Comparison of ENCODE assay signal across 29 mouse cellular contexts in the genomic region with DNA sequence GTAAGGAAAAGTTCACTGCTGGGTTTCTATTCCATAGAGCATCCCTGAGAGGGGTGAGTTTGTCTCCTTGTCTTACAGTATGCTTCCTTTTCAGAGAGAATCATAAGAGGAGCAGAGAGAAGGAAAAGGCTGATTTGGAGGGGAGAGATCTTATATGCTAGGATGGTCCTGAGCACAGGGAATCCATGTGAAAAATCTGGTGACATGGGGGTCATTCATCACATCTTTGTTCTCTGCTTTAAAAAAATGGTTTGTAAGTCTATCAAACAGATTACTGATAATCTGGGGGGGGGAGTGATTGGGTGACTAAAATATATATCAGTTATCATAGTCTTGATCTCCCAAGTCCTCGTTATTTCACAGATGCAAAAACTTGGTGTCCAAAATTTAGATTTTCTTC. TPM values are rescaled to one million over a fixed set of nuclear protein-coding genes. Genes with fewer than 3 reads are reported as not detected.
DNase-seq lines count a peak whose midpoint lies in the region; ATAC-seq and TF ChIP-seq lines count a peak whose summit lies in the region.
"Had no signal": no experiment of that assay in that cellular context is flagged by ENCODE, and none has a peak within 500 bp of the region (broad histone marks: within the 10 kb centered on the region; RNA-seq: fewer than 3 reads in every experiment).

No protein-coding gene starts in this region.

- no peaks in the 10 kb centered on the region for H3K9me3 ChIP-seq in forebrain, embryonic 10.5 days
- H3K9me3 ChIP-seq in forebrain, embryonic 16.5 days (ENCODE audit: control insufficient read depth, low read length): no peaks in the 10 kb centered on the region
- H3K9me3 ChIP-seq: heart, embryonic 15.5 days had no signal

- 0 out of 2 replicates have a peak, but pooled peaks cover 4% of the 10 kb centered on the region for H3K36me3 ChIP-seq in forebrain, embryonic 10.5 days (replicated peaks)
- H3K36me3 ChIP-seq in forebrain, embryonic 16.5 days (ENCODE audit: control insufficient read depth, insufficient read depth): no peaks in the 10 kb centered on the region
- H3K36me3 ChIP-seq: heart, embryonic 15.5 days had no signal

- no peak overlapping the region for H3K4me3 ChIP-seq in layer of hippocampus, adult 2 months
- H3K4me3 ChIP-seq in forebrain, embryonic 10.5 days: peak overlapping the region; percentile 81; the same call in 1 of the 2 replicates
- peak overlapping the region; percentile 29 for H3K4me3 ChIP-seq in forebrain, embryonic 16.5 days (replicated peaks; ENCODE audit: low read length)
- H3K4me3 ChIP-seq: heart, embryonic 15.5 days had no signal

- no peak for TF ChIP-seq CTCF in layer of hippocampus, adult 2 months (conservative IDR thresholded peaks at IDR 0.05)
- TF ChIP-seq CTCF in brain, embryonic 14.5 days (IDR thresholded peaks at IDR 0.05; ENCODE audit: borderline replicate concordance, extremely low read depth, insufficient read depth, insufficient read length): no peak

- peak overlapping the region; percentile 100 for H3K27ac ChIP-seq in layer of hippocampus, adult 2 months
- H3K27ac ChIP-seq in forebrain, embryonic 10.5 days: peak overlapping the region; percentile 75
- peak overlapping the region; percentile 91 for H3K27ac ChIP-seq in forebrain, embryonic 16.5 days (ENCODE audit: low read length)
- H3K27ac ChIP-seq: heart, embryonic 15.5 days; macrophage had no signal

- 44% methylated on average over 1 of the region's 1 CpGs for WGBS in forebrain, embryonic 10.5 days
- WGBS in forebrain, embryonic 16.5 days: 26% methylated on average over 1 of the region's 1 CpGs

- H3K27me3 ChIP-seq in forebrain, embryonic 10.5 days (ENCODE audit: poor library complexity, severe bottlenecking): peaks cover 100% of the 10 kb centered on the region
- no peaks in the 10 kb centered on the region for H3K27me3 ChIP-seq in forebrain, embryonic 16.5 days (replicated peaks; ENCODE audit: control insufficient read depth, insufficient read depth, low read length)

- H3K9ac ChIP-seq in forebrain, embryonic 16.5 days (replicated peaks; ENCODE audit: low read depth, low read length): peak overlapping the region; percentile 61
- H3K9ac ChIP-seq: heart, embryonic 15.5 days had no signal

- H3K4me2 ChIP-seq in forebrain, embryonic 16.5 days (ENCODE audit: low read length): peak overlapping the region; percentile 58
- H3K4me2 ChIP-seq: heart, embryonic 15.5 days had no signal

- H3K4me1 ChIP-seq in forebrain, embryonic 10.5 days: peaks cover 35% of the 10 kb centered on the region
- peaks cover 24% of the 10 kb centered on the region for H3K4me1 ChIP-seq in forebrain, embryonic 16.5 days (replicated peaks; ENCODE audit: control insufficient read depth, insufficient read depth, low read length)

- no peak for ATAC-seq in forebrain, embryonic 16.5 days
- ATAC-seq: activated CD4-positive, CD25-positive, alpha-beta regulatory T cell, adult 4 months; intestine, postnatal 0 days; lung, postnatal 0 days had no signal

- DNase-seq in layer of hippocampus, adult 2 months (ENCODE audit: low spot score in 2 of 2): no peak
- no peak for DNase-seq in layer of hippocampus, postnatal 36 days
- peak; percentile 47 for DNase-seq in brain, embryonic 14.5 days (ENCODE audit: low read depth)
- no peak for DNase-seq in forebrain, embryonic 10.5 days (ENCODE audit: extremely low spot score, low spot score)
- no peak for DNase-seq in thymus, postnatal 4 days
- no peak for DNase-seq in cerebellum, adult 11-12 months
- DNase-seq: adrenal gland, postnatal 10 days; cerebellum, adult 9-10 months; gastrocnemius, postnatal 36 days; heart, postnatal 36 days; kidney, postnatal 25 days; left cerebral cortex, postnatal 4 days; right cerebral cortex, postnatal 25 days; spleen, adult 18-20 months had no signal

- TF ChIP-seq POLR2A in brain, embryonic 14.5 days (IDR thresholded peaks at IDR 0.05; ENCODE audit: borderline replicate concordance, extremely low read depth, insufficient read depth, insufficient read length, poor library complexity, severe bottlenecking): no peak

RNA-seq across cellular contexts. Expression of gene Gm43517, which starts 11.8 kb away (rescaled TPM):
- total RNA-seq in layer of hippocampus, adult 2 months (2021): 10 to 100 TPM; 11.7 to 12.8 TPM
- total RNA-seq in layer of hippocampus, postnatal 36 days (2021): 10 to 100 TPM; 11.2 to 14.6 TPM
- 1.5 and 4.7 TPM in 2 replicates for polyA plus RNA-seq in brain, embryonic 14.5 days (2012; rRNA removed)
- 1.2 TPM in 2 replicates for polyA plus RNA-seq in forebrain, embryonic 10.5 days (2016; fragmentation: Nextera tagmentation; extraction: Ambion mirVana)
- 3.6 and 4.0 TPM in 2 replicates for polyA plus RNA-seq in forebrain, embryonic 16.5 days (2015; fragmentation: Nextera tagmentation; extraction: Ambion mirVana)
- total RNA-seq: common myeloid progenitor, adult 5-6 weeks; gastrocnemius, postnatal 36 days; heart, adult 8-10 months; heart, postnatal 36 days; liver, adult 2 months; MEL; monocyte, adult 5-6 weeks had no signal
- polyA plus RNA-seq: activated CD4-positive, CD25-positive, alpha-beta regulatory T cell, adult 4 months; C2C12; heart, embryonic 15.5 days; intestine, postnatal 0 days; kidney, embryonic 14.5 days; liver, adult 2 months; liver, embryonic 16.5 days; lung, postnatal 0 days; macrophage; urinary bladder, adult 2 months had no signal

RNA-seq across cellular contexts. Expression of gene Foxg1, which starts 14.3 kb away (rescaled TPM):
- 100 to 1,000 TPM; 149 to 167 TPM for total RNA-seq in layer of hippocampus, adult 2 months (2021)
- 100 to 1,000 TPM; 150 to 156 TPM for total RNA-seq in layer of hippocampus, postnatal 36 days (2021)
- polyA plus RNA-seq in brain, embryonic 14.5 days (2012; rRNA removed): 76.0 and 160 TPM in 2 replicates
- polyA plus RNA-seq in forebrain, embryonic 10.5 days (2016; fragmentation: Nextera tagmentation; extraction: Ambion mirVana): 20.2 and 20.7 TPM in 2 replicates
- polyA plus RNA-seq in forebrain, embryonic 16.5 days (2015; fragmentation: Nextera tagmentation; extraction: Ambion mirVana): 92.9 and 103 TPM in 2 replicates
- total RNA-seq: common myeloid progenitor, adult 5-6 weeks; gastrocnemius, postnatal 36 days; heart, adult 8-10 months; heart, postnatal 36 days; liver, adult 2 months; MEL; monocyte, adult 5-6 weeks had no signal
- polyA plus RNA-seq: activated CD4-positive, CD25-positive, alpha-beta regulatory T cell, adult 4 months; C2C12; heart, embryonic 15.5 days; intestine, postnatal 0 days; kidney, embryonic 14.5 days; liver, adult 2 months; liver, embryonic 16.5 days; lung, postnatal 0 days; macrophage; urinary bladder, adult 2 months had no signal
